Mouse (Mus musculus) c-Kit-positive CD71-positive TER-119-negative erythroid progenitor cells, embryonic 14.5 days (primary cell): ENCODE results near the gene Tdg.

Experiments
- DNase-seq: peaks from one replicate; pipeline ENCODE4 v3.0.0-alpha.2; 2013; ENCODE audit warnings: low read depth

Gene Tdg

GRCm38 (mm10) chr10:82663289-82663688, 33.7 kb downstream of the Tdg start:
- no peak for DNase-seq

GRCm38 (mm10) chr10:82665951-82666350, 36.3 kb downstream of the Tdg start:
- no peak for DNase-seq

GRCm38 (mm10) chr10:82666436-82667234, 37.0 kb downstream of the Tdg start:
- DNase-seq, result peak; percentile 60

- no peak for DNase-seq
Measured at GRCm38 (mm10) chr10:82670205-82670604, 40.6 kb downstream of the Tdg start.

- no peak for DNase-seq
Measured at GRCm38 (mm10) chr10:82676949-82677348, 47.3 kb downstream of the Tdg start.

GRCm38 (mm10) chr10:82680769-82681168, 51.1 kb downstream of the Tdg start:
- DNase-seq, result no peak

- no peak for DNase-seq
Measured at GRCm38 (mm10) chr10:82681639-82682038, 52.0 kb downstream of the Tdg start.

- DNase-seq, result no peak
Measured at GRCm38 (mm10) chr10:82685440-82685839, 55.8 kb downstream of the Tdg start.

GRCm38 (mm10) chr10:82689681-82690211, 60.1 kb downstream of the Tdg start:
- DNase-seq, result no peak

- DNase-seq, result no peak
Measured at GRCm38 (mm10) chr10:82690494-82690893, 60.9 kb downstream of the Tdg start, which contains the start of gene Glt8d2. Gene Glt8d2, minus strand, starts transcription at chr10:82690650.

GRCm38 (mm10) chr10:82695956-82696355, 66.3 kb downstream of the Tdg start, which contains the start of gene Hcfc2:
Gene Hcfc2, plus strand, starts transcription at chr10:82696160.
- DNase-seq, result no peak

GRCm38 (mm10) chr10:82696453-82697079, 66.9 kb downstream of the Tdg start:
- DNase-seq, result no peak

- DNase-seq, result no peak
Measured at GRCm38 (mm10) chr10:82697305-82697898, 67.8 kb downstream of the Tdg start.

GRCm38 (mm10) chr10:82698712-82699261, 69.2 kb downstream of the Tdg start:
- peak; percentile 63 for DNase-seq

GRCm38 (mm10) chr10:82699296-82699941, 69.8 kb downstream of the Tdg start:
- no peak for DNase-seq
